ENCODE assay signal across 15 mouse cellular contexts in the genomic region with DNA sequence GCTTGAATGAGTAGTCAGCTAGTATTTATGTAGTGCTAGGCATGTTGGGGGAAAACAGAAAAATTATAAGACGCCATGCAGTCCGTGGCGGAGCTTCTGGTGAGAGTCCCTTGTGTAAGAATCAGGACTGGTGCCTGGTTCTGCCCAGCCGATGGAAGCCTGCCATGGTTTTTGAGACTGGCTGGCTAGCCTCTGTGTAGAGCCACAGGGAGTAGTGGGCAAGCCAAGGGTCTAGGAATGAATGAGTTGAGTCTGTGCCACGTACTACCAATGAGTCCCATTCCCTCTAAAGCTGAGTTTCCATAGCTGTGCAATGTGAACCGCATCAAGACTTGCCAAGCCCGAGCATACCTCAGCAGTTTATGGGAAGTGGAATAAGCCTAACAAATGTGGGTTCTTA.
DNase-seq lines count a peak whose midpoint lies in the region; ATAC-seq and TF ChIP-seq lines count a peak whose summit lies in the region.
"Had no signal": no experiment of that assay in that cellular context is flagged by ENCODE, and none has a peak within 500 bp of the region (broad histone marks: within the 10 kb centered on the region; RNA-seq: fewer than 3 reads in every experiment).

No protein-coding gene starts in this region.

- no peaks in the 10 kb centered on the region for H3K4me1 ChIP-seq in heart, embryonic 12.5 days (replicated peaks)
- no peaks in the 10 kb centered on the region for H3K4me1 ChIP-seq in liver, embryonic 12.5 days
- no peaks in the 10 kb centered on the region for H3K4me1 ChIP-seq in kidney, embryonic 15.5 days
- H3K4me1 ChIP-seq: neural tube, embryonic 15.5 days had no signal

- TF ChIP-seq POLR2A in brain, embryonic 14.5 days (IDR thresholded peaks at IDR 0.05; ENCODE audit: borderline replicate concordance, extremely low read depth, insufficient read depth, insufficient read length, poor library complexity, severe bottlenecking): no peak

- H3K27me3 ChIP-seq in heart, embryonic 12.5 days (replicated peaks): no peaks in the 10 kb centered on the region
- H3K27me3 ChIP-seq in liver, embryonic 12.5 days (replicated peaks): no peaks in the 10 kb centered on the region
- H3K27me3 ChIP-seq in kidney, embryonic 15.5 days: no peaks in the 10 kb centered on the region
- H3K27me3 ChIP-seq: neural tube, embryonic 15.5 days had no signal

- no peaks in the 10 kb centered on the region for H3K36me3 ChIP-seq in heart, embryonic 12.5 days
- no peaks in the 10 kb centered on the region for H3K36me3 ChIP-seq in liver, embryonic 12.5 days
- H3K36me3 ChIP-seq in kidney, embryonic 15.5 days: no peaks in the 10 kb centered on the region
- H3K36me3 ChIP-seq: neural tube, embryonic 15.5 days had no signal

- ATAC-seq in heart, embryonic 12.5 days (ENCODE audit: insufficient number of reproducible peaks, low FRiP score): no peak
- no peak for ATAC-seq in megakaryocyte progenitor cell, adult 5-6 weeks (replicated peaks; ENCODE audit: poor library complexity)
- no peak for ATAC-seq in liver, embryonic 12.5 days
- ATAC-seq in kidney, embryonic 15.5 days (replicated peaks; ENCODE audit: low FRiP score): no peak

- no peaks in the 10 kb centered on the region for H3K9me3 ChIP-seq in heart, embryonic 12.5 days (replicated peaks)
- no peaks in the 10 kb centered on the region for H3K9me3 ChIP-seq in liver, embryonic 12.5 days (replicated peaks)
- H3K9me3 ChIP-seq in kidney, embryonic 15.5 days (replicated peaks): no peaks in the 10 kb centered on the region
- H3K9me3 ChIP-seq: neural tube, embryonic 15.5 days had no signal

- peak; percentile 77 for DNase-seq in heart, adult 11 months
- peak; percentile 20 for DNase-seq in Muller cell, postnatal 12 days (ENCODE audit: inconsistent ontology term)
- peak; percentile 52 for DNase-seq in brain, embryonic 14.5 days (ENCODE audit: low read depth)
- peak; percentile 29 to 32 for DNase-seq in cerebellum, postnatal 36 days
- DNase-seq: heart, postnatal 4 days; kidney, adult 18-20 months; lung, postnatal 4 days; thymus, adult 18-20 months had no signal

- H3K4me2 ChIP-seq in heart, embryonic 12.5 days: no peak overlapping the region
- no peak overlapping the region for H3K4me2 ChIP-seq in liver, embryonic 12.5 days
- H3K4me2 ChIP-seq in kidney, embryonic 15.5 days: no peak overlapping the region
- H3K4me2 ChIP-seq: neural tube, embryonic 15.5 days had no signal

- no peak overlapping the region for H3K9ac ChIP-seq in heart, embryonic 12.5 days
- no peak overlapping the region for H3K9ac ChIP-seq in liver, embryonic 12.5 days
- H3K9ac ChIP-seq in kidney, embryonic 15.5 days: no peak overlapping the region
- H3K9ac ChIP-seq: liver, embryonic 14.5 days; neural tube, embryonic 15.5 days had no signal

- TF ChIP-seq CTCF in brain, embryonic 14.5 days (IDR thresholded peaks at IDR 0.05; ENCODE audit: borderline replicate concordance, extremely low read depth, insufficient read depth, insufficient read length): no peak

- no peak overlapping the region for H3K4me3 ChIP-seq in heart, embryonic 12.5 days
- no peak overlapping the region for H3K4me3 ChIP-seq in liver, embryonic 12.5 days
- no peak overlapping the region for H3K4me3 ChIP-seq in kidney, embryonic 15.5 days (replicated peaks)
- H3K4me3 ChIP-seq: left cerebral cortex, adult 2 months; neural tube, embryonic 15.5 days had no signal

- no peak overlapping the region for H3K27ac ChIP-seq in heart, embryonic 12.5 days (ENCODE audit: poor library complexity, severe bottlenecking)
- no peak overlapping the region for H3K27ac ChIP-seq in liver, embryonic 12.5 days
- no peak overlapping the region for H3K27ac ChIP-seq in kidney, embryonic 15.5 days
- H3K27ac ChIP-seq: left cerebral cortex, adult 2 months; liver, embryonic 14.5 days; neural tube, embryonic 15.5 days had no signal

- 86% methylated on average over 7 of the region's 7 CpGs for WGBS in heart, embryonic 12.5 days
- 83% methylated on average over 7 of the region's 7 CpGs for WGBS in liver, embryonic 12.5 days (ENCODE audit: insufficient replicate concordance)
- 92% methylated on average over 7 of the region's 7 CpGs for WGBS in kidney, embryonic 15.5 days

Comparison
In these comparisons a context has a peak if more than half of its experiments do, and no peak if none do; other contexts are left out.
1. DNase-seq: peak in every context shown above with its lines; median percentile 77 in heart, adult 11 months; 52 in brain, embryonic 14.5 days; 30 in cerebellum, postnatal 36 days; 20 in Muller cell, postnatal 12 days.